Mouse (Mus musculus): ENCODE data around the gene Gm49711. TPM values are rescaled to one million over a fixed set of nuclear protein-coding genes. Genes with fewer than 3 reads are reported as not detected.

Gm49711 gene
- total RNA-seq, 2 experiments from 2014 or later = not detected

DNA sequence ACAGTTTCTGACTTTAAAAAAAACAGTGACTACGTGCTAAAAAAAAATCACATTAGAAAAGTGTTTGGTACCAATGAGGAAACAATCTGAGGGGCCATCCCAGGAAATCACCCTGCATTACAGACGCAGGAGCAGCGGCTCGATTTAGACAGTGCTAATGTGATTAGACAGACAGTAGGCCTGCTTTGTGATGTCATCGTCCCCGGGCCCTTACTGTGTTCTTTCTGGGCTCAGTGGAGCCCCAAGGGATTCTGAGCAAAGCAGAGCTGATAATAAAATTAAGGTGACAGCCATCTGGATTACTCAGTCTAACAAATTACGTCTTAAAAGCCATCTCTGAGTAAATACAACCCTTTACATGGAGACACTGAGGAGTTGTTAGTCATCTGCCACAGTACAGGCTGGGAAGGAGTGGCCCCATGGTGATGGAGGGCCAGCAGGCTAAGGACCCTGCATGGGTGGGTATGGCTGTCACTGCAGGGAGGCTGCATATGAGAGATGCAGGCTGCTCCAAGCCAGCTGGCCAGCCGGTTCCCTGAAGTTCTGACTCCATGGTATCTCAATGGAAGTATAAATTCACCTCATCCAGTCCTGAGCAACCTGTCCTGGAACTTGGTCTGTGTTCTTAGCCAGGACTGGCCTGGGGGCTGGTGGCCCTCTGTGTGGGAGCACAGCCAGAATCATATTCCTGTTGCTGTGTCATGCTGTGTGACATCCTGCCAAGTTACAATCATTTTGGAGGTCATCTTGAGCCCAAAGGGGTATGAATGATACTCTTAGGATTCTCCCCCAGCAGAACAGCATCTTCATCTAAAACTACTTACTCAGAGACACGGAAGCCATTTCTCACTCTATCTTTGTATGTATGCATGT is 59.5 kb downstream of the Gm49711 start:
- no peak for DNase-seq (ENCODE audit: low spot score in 2 of 2)

DNA sequence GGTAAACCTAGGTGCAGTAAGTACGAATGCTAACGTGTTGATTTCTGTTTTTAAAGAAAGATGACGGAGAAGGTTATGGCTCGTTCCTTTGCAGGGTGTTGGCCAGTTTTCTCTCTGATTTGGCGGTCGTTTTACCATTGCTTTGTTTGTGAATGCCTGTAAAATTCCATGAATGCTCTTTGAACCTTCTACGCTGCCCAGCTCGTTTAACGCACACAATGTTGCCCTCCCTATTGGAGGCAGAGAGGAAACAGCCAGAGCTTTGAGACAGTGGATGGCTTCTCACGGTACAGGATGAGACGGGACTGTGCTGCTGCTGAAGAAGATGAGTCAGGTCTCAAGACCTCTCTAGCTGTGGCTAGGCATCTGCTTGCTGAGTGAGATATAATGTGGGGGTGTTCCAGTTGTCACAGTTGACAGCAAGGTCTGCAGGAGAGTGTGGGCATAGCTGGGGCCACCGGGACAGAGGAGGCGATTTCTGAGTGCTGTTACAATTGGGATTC is 60.9 kb downstream of the Gm49711 start:
- no peak for DNase-seq (ENCODE audit: low spot score in 2 of 2)

DNA sequence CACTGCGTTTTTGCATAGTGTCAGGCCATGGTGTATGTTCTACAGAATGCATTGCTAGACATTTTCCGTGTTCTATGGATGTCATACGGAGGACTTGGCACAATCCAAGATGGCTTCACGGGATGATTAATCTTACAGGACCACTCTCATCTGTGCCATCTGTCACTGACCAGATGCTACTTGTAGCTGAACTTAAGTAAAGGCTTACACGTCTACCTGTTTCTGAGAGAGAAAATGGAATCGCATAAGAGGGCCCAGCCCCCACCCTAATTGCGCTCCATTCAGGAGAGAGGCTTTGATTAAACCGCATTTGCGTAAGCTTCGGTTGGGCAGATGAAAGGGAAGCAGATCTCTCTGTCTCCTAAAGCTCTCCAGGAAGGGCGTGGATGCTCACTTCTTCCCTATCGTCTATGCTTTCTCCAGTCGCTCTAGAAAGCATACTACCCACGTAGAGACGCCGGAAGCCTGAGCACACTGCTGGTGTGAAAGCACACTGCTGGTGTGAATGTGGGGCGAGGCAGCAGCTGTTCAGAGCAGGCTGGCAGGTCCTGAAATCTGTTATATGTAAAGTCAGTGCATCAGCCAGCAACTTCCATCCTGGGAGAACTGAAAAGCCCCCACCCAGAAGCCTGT is 62.9 kb downstream of the Gm49711 start:
- no peak for DNase-seq (ENCODE audit: low spot score in 2 of 2)

DNA sequence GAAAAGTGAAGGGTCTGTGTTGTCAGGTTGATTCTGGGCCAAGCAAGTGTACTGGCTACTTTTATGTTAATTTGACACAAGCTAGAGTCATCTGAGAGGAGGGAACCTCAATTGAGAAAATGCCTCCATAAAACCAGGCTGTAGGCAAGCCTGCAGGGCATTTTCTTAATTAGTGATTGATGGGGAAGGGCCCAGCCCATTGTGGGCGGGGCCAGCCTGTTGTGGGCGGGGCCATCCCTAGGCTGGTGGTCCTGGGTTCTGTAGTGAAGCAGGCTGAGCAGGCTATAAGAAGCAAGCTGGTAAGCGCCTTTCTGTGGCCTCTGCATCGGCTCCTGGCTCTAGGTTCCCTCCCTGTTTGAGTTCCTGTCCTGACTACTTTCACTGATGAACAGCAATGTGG is 69.1 kb downstream of the Gm49711 start:
- no peak for DNase-seq (ENCODE audit: low spot score in 2 of 2)

DNA sequence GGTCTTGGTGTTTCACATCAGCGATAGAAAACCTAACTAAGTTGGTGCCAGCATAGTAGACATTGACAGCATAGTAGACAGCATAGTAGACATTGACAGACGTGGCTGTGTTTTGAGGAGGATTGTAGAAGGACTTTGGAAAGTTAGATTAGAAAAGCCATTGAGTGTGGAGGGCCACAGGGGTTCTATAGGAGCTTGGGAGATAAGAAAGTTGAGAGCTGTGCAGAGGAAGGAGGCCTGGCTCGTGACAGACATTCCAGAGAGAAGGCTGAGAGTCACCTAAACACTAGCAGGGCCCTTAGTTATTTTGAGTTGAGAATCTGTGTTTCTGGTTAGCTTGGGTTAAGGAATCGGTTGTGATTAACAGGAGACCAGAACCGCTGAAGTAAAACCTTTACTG is 69.5 kb downstream of the Gm49711 start:
- DNase-seq (ENCODE audit: low spot score in 2 of 2) = no peak

DNA sequence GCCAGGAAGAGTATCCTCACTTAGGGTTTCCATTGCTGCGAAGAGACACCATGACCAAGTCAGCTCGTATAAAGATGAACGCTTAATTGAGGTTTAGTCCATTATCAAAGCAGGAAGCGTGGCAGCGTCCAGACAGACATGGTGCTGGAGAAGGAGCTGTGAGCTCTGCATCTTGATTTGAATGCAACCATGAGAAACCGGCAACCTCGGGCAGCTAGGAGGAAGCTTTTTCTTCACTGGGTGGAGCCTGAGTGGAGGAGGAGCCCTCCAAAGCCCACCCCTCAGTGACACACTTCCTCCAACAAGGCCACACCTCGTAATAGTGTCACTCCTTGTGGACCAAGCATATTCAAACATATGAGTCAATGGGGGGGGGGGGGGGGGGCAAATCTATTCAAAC is 71.7 kb downstream of the Gm49711 start:
- DNase-seq (ENCODE audit: low spot score in 2 of 2) = no peak

DNA sequence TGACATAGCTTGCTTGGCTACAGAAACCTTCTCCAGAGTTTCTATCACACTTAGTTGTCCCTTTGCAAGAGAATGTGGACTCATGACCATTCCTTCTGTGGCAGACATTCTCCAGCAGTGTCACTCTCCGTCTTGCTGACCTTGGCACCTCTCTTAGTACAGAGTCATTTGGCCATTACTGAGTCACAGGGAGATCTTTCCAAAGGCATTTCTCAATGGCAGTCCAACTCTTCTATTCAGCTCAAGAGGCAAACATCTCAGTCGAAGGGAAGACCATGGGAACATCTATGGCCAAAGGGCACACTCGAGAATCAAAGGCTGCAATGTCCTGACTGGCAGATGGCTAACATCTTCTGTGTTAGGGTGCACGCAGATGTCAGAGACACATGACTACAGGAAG is 74.4 kb downstream of the Gm49711 start:
- no peak for DNase-seq (ENCODE audit: low spot score in 2 of 2)

DNA sequence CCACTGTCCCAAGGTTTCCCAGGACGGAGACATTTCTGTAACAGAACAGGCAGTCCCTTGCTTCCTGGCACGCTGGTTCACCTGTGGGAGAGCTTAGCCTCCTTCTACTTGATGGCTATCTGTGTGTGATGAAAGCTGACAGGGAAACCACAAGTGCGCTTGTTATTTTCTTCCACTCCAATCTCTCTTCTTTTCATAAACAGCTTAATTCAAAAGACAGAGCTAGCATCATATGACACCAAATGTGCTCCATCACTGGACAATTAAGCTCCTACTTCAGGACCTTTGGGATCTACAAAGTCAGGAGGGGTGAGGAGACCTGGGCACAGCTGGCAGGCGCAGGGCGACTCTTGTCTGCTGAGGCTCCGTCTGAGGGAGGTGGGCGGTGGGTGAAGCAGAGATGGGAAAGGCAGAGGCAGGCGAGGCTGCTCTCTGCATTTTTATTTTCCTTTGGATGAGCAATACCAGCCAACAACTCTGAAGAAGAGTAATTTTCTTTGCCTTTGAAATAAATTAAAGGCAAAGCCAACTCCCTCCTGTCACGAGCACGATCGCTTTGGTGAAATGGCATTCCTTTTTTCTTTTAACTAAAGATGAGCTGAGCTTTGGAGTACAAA is 76.1 kb downstream of the Gm49711 start:
- no peak for DNase-seq (ENCODE audit: low spot score in 2 of 2)

DNA sequence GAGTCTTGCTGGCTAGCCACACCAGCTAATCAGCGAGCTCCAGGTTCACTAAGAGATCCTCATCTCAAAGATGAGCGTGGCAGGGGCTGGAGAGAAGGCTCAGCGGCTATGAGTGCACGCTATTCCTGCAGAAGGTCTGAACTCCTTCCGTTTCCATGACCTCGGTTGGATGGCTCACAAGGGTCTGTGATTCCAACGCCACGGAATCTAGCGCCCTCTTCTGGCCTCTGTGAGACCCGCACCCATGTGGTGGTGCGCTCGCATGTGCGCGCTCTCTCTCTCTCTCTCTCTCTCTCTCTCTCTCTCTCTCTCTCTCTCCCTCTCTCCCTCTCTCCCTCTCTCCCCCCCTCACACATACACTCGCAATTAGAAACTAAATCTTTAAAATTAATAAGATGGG is 78.2 kb downstream of the Gm49711 start:
- no peak for DNase-seq (ENCODE audit: low spot score in 2 of 2)

DNA sequence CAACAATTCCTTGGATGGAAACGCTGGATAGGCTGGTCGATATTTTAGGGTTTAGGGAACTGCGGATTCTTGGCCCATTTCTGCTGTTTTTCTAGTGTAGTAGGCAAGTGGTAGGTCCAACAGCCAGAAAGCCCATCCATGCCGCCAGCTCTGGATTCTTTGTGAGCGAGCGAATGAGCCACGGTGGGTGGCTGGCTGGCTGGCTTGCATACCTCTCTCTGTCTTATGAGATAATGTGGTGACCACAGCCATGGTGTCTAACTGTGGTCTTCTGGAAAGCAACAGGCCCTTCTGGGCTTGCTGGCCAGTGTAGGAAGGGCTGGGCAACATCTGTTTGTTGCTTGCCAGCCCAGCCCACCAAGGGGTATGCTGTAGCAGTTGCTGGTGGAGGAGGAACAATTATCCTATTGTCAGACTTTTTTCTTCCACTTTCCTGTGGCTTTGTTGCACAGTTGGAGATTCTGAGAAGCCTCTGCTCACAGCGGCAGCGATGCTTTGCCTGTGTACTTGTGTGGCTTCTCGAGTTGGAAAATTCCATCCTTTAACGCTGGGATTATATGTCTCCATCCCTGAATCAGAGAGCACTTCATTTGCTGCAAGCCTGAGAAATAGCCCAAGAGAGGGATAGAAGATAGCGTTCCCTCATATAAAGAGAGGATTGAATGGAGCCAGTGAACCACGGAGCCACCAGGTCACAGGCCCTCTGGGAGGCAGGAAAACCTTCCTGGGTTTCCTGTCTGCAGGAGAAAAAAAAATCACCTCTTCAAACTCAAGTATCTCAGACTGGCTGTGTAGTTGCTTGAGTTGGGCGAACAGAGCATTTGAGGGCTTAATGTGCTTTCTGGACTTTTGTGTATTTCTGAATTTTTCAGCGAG is 81.5 kb downstream of the Gm49711 start:
- DNase-seq (ENCODE audit: low spot score in 2 of 2) = no peak

DNA sequence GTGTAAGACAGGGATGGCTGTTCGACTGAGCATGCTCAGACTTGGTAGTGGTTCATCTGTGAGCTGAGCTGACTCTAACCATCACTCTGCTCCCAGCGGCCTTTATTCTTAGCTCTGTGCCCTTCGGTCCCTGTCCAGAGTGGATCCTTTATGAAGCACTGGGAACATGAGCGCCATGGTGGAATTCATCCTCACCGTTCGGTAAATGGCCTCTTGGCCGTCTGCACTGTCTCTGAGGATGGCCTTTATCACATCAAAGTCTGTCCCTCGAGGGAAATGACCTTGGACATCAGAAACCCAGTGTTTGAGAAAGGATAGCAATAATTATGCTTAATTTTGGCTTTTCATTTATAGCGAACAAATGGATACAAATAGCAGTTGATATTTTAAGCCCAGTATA is 82.2 kb downstream of the Gm49711 start:
- DNase-seq (ENCODE audit: low spot score in 2 of 2) = no peak

DNA sequence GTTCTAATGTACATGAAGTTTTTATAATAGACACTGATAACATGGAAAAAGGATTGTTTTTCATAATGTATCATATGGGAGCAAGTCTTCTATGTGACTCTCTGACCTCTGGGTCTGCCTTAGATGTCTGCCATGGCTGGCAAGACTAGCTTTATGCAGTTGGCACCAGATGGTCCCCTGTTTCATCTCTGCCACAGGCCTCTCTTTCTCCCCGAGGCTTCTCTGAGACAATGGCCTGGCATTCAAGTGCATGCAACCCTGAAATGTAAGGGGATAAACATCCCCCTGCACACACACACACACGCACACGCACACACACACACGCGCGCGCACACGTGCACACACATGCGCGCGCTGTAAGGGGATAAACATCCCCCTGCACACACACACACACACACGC is 82.9 kb downstream of the Gm49711 start:
- no peak for DNase-seq (ENCODE audit: low spot score in 2 of 2)

DNA sequence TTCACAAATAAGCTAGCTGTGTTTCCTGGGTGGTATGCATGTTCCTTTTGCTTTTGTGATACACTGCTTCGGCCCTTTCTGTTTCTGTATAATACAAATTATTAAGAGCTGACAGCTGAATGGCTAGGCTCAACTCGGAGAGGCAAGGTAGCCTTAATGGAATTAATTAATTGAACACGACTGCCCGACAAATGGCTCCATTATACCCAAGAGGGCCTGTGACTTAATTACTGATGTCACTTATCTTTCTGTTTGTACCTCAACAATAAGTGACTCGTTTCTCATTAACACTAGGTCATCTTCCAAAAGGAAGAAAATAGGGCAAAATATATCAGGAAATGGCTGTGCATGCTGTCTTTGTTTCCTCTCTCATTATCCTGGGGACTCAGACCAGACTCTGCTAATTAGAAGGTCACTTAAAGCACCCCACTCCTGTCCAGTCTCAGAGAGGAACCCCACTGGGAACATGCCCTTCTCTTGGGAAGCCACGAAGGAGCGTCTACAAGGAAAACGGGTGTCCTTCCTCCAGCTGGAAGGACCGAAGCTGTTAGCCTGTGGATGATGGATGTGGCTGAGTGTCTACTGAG is 84.4 kb downstream of the Gm49711 start:
- DNase-seq (ENCODE audit: low spot score in 2 of 2) = no peak

DNA sequence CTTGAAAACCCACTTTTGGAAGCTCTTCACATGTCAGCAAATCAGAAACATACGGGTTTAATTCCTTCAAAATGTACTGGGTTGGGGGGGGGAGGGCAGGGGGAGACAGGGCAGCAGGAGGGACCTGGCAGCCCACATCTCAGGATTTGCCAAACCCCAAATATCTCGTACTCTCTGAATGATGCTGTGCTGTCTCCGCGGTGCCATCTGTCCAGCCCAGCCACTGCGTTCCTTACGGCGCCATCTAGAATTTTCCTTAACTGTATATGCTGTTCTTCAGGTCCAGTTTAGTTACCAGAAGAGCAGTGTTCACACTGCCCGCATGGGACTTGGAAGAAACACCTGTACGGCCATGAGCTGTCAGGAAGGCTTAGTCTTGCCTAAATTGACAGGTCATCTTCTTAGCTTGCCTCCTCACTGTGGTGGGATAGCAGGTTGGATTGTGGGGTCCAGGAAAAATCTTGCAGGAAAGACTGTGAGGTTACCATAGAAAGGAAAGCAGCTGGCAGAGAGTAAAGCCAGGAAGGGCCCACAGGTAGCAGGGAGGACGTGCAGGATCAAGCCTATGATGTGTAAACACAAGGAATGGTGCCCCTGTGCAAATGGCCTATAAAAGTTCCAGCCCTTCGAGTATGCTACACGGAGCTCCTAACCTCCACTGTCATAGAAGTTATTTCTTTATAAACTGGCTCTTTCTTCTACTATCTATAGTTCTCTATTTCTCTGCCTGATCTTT is 89.7 kb downstream of the Gm49711 start:
- DNase-seq (ENCODE audit: low spot score in 2 of 2) = peak in 1 of 2 experiments; percentile 27

DNA sequence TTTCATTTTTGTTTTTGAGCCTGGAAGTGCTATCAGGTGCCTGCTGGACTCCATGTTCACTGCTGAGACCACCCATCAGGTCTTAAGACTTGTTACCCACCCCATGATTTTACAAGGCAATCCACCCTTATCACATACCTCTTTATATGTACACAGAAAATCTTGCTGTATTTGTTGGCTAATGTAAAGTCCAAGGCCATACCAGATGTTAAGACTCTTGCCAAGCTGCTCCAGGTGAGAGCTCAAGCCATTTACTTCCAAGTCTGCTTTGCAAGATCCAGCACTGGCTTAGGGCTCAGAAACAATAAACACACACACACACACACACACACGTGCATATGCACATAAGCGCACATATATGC is 90.2 kb downstream of the Gm49711 start:
- no peak for DNase-seq (ENCODE audit: low spot score in 2 of 2)

DNA sequence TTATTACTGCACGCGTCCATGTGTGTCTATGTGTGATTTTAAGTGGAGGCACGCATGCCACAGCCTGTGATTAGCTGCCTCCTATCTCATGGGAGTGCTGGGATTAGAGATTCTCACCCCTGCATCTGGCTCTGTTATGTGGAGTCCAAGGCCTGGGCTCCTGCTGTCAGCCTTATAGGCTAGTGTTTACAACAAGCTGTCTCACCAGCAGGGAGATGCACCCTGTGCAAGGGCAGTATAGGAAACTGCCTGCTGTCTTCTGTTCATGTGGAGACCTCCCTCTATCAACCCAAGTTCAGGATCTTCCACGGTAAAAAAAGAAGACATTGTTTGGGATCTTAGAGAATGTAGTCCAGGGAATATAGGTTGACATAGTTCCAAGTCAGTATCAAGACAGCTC is 92.9 kb downstream of the Gm49711 start:
- DNase-seq (ENCODE audit: low spot score in 2 of 2) = no peak

DNA sequence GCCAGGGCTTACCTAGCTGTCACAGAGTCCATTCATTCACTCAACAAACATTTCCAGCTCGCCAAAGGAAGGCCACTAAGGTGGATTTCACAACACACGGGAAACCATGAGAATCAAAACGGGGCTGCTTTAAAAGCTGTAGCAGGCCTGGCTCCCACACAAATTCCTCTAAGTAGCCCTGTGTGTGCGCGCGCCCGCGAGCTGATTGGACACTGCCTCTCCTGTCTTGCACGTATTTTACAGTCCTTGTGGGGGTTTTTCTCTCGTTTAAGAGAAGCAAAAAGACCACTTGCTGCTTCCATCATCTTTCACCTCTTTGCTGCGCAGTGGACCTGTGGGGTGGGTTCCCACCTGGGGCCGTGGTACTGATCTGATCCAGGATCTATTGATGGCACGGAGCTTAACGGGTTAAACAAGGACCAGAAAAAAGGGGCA is 99.9 kb downstream of the Gm49711 start:
- peak; percentile 42 to 47 for DNase-seq (ENCODE audit: low spot score in 2 of 2)

DNA sequence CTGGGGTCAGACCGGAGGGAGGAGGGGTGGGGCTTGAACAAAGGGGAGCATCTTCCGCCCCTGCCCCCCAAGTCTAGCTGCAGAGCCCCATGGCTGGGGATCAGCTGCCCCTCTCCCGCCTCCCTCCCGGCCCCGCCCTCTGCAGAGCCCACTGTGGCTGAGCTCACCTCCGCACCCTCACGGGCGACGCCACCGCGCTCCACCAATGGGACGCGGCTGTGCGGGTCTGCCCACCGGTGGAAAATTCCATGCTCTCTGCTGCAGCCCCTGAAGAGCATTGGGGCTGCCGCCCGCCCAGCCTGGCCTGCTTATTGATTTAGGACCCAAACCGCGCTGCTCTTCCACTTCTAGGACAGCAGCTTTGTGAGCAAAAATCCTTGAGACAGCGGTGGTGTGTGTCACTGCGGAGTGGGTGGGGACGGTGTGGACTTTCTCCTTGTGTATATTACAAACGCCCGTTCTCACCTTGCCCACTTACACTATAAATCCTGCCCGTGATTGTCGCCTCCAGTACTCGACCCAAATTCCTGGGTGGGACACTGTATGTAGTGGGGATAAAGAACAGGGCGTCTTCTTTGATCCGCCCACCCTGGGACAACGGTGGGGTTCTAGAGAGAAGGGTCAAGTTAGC is 100.5 kb downstream of the Gm49711 start:
- DNase-seq (ENCODE audit: low spot score in 2 of 2) = peak; percentile 74 to 78

DNA sequence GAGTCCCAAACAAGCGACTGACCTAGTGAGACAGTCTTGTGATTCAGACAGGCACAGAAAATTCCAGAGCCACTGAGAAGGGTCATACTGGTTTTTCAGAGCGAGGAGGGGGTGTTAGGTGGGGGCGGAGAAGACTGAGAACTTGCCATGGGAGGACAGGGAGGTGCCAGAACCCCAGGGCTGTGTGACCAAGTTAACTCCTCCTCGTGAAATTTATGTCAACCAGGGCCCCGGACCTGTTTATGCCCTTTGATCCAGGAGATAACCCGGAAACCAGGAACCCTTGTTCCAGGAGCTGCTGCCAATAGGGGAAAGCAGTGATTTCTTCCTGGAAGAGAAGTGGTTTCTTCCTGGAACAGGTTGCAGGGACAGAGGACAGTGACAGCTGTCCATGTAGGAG is 101.0 kb downstream of the Gm49711 start:
- no peak for DNase-seq (ENCODE audit: low spot score in 2 of 2)

DNA sequence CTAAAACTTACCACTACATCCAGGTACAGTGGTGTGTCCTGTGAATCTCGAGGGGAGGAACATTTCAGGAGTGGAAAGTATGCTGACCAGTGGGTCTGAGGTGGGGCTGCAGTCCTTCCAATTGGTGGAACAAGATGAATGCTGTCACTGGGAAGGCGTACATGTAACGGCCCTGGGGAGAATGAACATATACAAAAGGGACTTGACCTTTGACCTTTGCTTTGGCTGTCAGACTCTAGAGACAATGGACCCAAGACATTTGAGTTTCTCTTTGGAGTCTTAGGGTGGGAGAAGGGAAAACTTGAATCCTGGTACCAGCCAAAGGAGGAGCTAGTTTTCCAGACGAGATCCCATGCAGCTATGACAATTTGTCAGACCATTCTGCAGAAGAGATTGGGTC is 104.2 kb downstream of the Gm49711 start:
- DNase-seq (ENCODE audit: low spot score in 2 of 2) = no peak
